Mouse (Mus musculus) monocyte, adult 59 days (primary cell): ENCODE data around the gene Trmt2a. TPM values are rescaled to one million over a fixed set of nuclear protein-coding genes. Genes with fewer than 3 reads are reported as not detected.

ENCODE experiments used
- total RNA-seq, 2 experiments: library from RNA; stranded (reverse); gene quantifications; one replicate each; pipeline ENCODE4 v1.2.4; 2023

Gene Trmt2a
- 10 to 100 TPM; 87.6 to 90.3 TPM for total RNA-seq

DNA sequence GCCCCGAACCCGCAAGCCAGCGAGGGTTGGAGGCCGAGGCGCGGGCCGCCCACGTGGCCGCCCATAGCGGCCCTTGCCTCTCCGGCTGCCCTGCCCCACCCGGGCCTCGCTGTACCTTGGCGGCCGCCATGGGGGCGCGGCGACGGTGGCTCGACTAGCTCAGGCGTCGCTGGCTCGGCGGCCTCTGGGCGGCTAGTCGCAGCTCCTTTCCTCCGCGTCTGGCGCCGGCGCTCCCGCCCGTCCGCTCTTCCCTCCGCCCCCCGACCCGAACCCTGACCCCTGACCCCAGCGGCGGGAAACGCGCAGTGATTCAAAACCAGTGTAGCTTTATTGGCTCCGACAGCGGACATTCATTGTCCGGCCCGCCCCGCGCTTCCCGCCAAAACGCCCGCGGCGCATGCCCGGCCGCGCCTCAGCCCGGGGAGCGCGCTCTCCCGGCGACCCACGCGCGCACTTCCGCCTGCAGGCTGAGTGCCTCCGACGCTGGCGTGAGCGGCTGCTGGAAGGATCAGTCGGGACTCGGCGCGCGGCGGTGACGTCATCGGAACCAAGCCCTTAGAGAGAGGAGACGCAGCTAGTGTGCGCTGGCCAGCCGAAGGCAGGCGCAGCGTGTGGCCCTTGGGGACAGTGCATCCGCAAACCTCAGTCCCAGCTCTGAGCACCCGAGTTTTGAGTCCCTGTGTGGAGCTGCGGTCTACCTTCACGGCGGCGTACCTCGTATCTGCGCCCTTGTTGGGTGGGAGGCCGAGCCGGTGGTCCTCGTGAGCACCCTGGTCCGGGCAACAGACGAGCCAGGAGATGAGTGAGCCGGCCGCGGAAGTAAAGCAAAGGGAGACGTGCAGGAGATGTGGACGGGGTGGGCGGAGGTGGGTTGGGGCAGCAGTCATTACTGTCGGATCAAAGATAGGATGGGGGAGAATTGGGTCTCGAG is at the start of gene Trmt2a, which contains the start of gene Ranbp1:
Trmt2a (plus strand) TSS at position 247 of the 931 bp plus-strand sequence.
Ranbp1 (minus strand) TSS at position 300 of the 931 bp plus-strand sequence.

DNA sequence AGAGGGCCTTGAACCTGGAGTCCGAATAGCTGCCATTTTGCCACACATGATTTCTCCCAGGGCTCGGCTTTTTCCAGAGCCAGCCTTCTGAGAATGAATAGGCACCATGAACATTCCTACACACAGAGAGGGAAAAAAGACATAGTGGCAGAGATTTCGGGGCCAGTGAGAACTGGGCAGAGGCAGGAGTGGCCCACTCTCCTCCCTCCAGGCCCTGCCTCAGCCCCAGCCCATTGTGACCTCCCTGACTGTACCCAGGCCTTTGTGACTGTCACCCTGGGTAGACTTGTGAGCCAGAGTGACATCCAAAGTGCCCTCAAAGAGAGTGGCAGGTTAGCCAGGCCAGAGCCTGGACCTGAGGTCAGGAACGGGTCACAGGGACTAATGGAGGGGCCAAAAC is 30.9 kb upstream of the Trmt2a start, which contains the start of gene Ccdc188:
Ccdc188 (plus strand) TSS at position 301 of the 400 bp plus-strand sequence.

DNA sequence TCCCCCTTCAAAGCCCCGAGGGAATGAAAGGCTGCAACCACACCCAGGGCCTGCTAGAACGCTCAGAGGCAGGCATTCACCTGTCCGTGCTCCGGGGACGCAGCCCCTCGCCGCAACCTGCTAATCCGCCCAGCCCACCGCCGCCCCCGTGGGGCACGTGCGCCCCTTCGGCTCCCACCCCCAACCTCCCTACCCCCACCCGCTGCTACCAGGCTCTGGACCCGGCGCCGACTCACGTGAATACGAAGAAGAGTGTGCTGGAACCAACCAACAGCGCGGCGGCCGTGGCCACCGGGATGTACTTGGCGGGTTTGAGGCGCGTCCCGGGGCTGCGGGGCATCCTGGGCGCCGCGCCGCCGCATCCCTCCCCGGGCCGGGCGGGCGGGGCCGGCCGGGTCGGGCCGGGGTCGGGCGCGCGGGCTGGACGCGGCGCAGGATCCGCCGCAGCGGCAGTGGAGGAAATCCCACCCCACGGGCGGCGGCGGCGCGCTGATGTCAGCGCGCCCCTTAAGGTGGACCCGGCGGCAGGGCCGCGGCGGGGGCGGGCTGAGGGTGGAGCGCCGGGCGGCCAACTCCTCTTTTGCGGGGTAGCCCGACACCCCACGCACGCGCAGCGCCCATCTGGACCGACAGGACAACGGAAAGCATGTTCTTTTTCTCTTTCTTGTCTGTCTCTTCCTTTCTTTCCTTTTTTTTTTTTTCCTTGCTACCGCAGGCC is 13.6 kb upstream of the Trmt2a start, which contains the start of gene Zdhhc8:
Zdhhc8 (minus strand) TSS at position 466 of the 718 bp plus-strand sequence.

DNA sequence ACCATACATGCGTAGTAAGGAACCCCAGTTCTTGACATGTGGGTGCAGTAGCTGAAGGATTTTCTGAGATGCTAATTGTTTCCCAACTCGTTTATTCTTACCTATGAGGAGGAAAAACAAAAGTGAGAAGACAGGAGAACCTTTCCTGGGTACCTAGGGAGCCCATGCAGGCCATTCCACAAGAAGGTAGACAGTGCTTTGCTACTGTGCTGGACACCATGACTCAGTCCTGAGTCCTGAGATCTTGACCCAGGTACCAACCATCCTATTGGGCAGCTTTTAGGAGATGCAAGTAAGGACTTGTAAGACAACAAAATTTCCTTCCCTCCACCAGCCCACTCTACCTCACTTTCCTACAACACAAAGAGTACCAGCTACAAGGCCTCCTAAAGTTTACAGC is 9.7 kb downstream of the Trmt2a start, which contains the start of gene Gm49776:
Gm49776 (minus strand) TSS at position 101 of the 400 bp plus-strand sequence.

DNA sequence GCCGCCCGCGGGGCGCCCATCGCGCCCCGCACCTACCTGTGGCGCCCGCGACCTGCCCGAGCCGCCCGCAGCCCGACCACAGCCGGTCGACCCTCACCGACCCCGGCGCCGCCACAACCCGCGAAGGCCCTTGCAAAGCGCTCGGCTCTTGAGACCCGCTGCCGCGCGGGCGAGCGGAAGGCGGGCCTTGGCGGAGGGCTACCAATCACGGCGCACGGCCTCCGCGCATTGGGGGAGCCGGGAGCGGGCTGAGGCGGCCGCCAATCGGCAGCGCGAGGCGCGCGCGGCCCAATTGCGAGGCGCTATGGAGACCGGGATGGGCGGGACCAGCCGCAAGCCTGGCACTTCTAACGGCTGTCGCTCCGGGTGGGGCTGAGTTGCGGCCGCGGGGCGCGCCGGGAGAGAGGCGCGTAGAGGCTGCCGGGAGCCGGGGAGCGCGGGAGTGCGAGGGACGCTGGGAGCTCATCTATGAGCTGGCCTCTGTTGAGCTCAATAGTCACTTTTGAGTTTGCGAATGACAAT is 40.6 kb downstream of the Trmt2a start, which contains the start of gene Dgcr8:
Dgcr8 (minus strand) TSS at position 180 of the 522 bp plus-strand sequence.

Other genes starting within 250 kb of the Trmt2a start
- 1 to 10 TPM; 3.8 to 8.2 TPM for gene Dgcr6, start 195.8 kb upstream of the Trmt2a start, total RNA-seq
- 1 to 10 TPM; 2.1 to 2.9 TPM for gene Prodh, start 158.5 kb upstream of the Trmt2a start, total RNA-seq
- not detected for gene Rtn4r, start 121.0 kb upstream of the Trmt2a start, total RNA-seq
- gene Ccdc188, start 30.8 kb upstream of the Trmt2a start, total RNA-seq, result not detected
- 10 to 100 TPM; 10.3 to 15.0 TPM for gene Zdhhc8, start 13.5 kb upstream of the Trmt2a start, total RNA-seq
- 10 to 100 TPM; 55.7 to 70.2 TPM for gene Ranbp1, start 53 bp downstream of the Trmt2a start, total RNA-seq
- not detected for gene Gm49776, start 9.6 kb downstream of the Trmt2a start, total RNA-seq
- 10 to 100 TPM; 19.9 to 26.3 TPM for gene Dgcr8, start 40.6 kb downstream of the Trmt2a start, total RNA-seq
- gene Tango2, start 99.4 kb downstream of the Trmt2a start, total RNA-seq, result 10 to 100 TPM; 29.1 to 33.3 TPM
- 1 to 10 TPM; 4.4 to 5.8 TPM for gene Arvcf, start 99.5 kb downstream of the Trmt2a start, total RNA-seq
- gene Txnrd2, start 177.7 kb downstream of the Trmt2a start, total RNA-seq, result 10 to 100 TPM; 20.4 to 23.3 TPM
- 10 to 100 TPM; 62.5 to 73.7 TPM for gene Comt, start 178.2 kb downstream of the Trmt2a start, total RNA-seq